Mouse (Mus musculus): Measurements from ENCODE around the gene Zbtb20.

DNA sequence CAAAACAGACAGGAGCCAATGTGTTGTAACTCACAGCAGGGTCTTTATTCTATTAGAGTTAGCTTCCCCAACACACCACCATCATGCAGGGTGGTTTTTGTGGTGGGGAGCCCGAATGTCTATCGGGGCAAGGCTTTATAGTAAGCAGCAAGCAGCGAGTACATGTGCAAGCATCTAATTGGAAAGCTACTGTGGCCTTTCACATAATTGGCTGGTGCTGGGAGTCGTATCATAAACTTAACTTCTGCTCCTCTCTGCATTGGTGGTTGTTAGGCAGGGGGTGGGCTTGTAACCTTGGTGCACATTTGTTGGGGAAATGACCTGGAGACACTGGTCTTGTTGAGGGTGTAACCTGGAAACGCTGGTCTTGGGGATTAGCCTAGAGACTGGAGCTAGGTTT is 207.1 kb downstream of the Zbtb20 start:
- no peak for TF ChIP-seq POLR2A (IDR thresholded peaks at IDR 0.05; ENCODE audit: borderline replicate concordance, low read depth, low read length)
- TF ChIP-seq CTCF (IDR thresholded peaks at IDR 0.05; ENCODE audit: low read depth, low read length): no peak

All from bone marrow macrophage, adult 2 months (primary cell).